Mouse (Mus musculus): Measurements from ENCODE around the gene Cd68. TPM values are rescaled to one million over a fixed set of nuclear protein-coding genes. Genes with fewer than 3 reads are reported as not detected.
A peak's percentile ranks its signal among the peaks of the same experiment; 100 is the strongest.

Gene Cd68
- polyA plus RNA-seq, 1 experiment from 2014 or later: 7.3 TPM

GRCm38 (mm10) chr11:69692863-69693262 is 26.9 kb upstream of the Cd68 start:
- ATAC-seq: no peak

GRCm38 (mm10) chr11:69692196-69692811 is 26.4 kb upstream of the Cd68 start:
- Histone ChIP-seq H3K27me3 (0 out of 2 replicates have a peak, but pooled peaks cover 9% of the 10 kb centered on the region), H3K9me3 (no peaks in the 10 kb centered on the region), H3K36me3 (no peaks in the 10 kb centered on the region), H3K4me2 (replicated peaks) (no peak overlapping the region), H3K4me1 (replicated peaks) (peaks cover 18% of the 10 kb centered on the region), H3K4me3 (replicated peaks) (no peak overlapping the region), H3K9ac (replicated peaks) (no peak overlapping the region), H3K27ac (no peak overlapping the region)
- 85% methylated on average over 9 of the region's 9 CpGs for WGBS
- no peak for ATAC-seq

More at GRCm38 (mm10) chr11:69692863-69693262, 26.9 kb upstream of the Cd68 start:
- Histone ChIP-seq H3K27me3 (0 out of 2 replicates have a peak, but pooled peaks cover 8% of the 10 kb centered on the region), H3K27ac (no peak overlapping the region), H3K4me3 (replicated peaks) (no peak overlapping the region), H3K4me1 (replicated peaks) (peaks cover 18% of the 10 kb centered on the region), H3K9ac (replicated peaks) (no peak overlapping the region), H3K4me2 (replicated peaks) (no peak overlapping the region), H3K36me3 (no peaks in the 10 kb centered on the region), H3K9me3 (no peaks in the 10 kb centered on the region)
- WGBS: 78% methylated on average over 6 of the region's 6 CpGs

GRCm38 (mm10) chr11:69689891-69690290 is 23.9 kb upstream of the Cd68 start:
- no peak overlapping the region for H3K4me2 ChIP-seq (replicated peaks)
- H3K27me3 ChIP-seq: peaks cover 13% of the 10 kb centered on the region; the same call in 1 of the 2 replicates
- no peak overlapping the region; the same call in 1 of the 2 replicates for H3K9ac ChIP-seq (replicated peaks)
- no peak overlapping the region for H3K27ac ChIP-seq
- H3K9me3 ChIP-seq: no peaks in the 10 kb centered on the region
- ATAC-seq: no peak
- no peaks in the 10 kb centered on the region for H3K36me3 ChIP-seq
- peaks cover 11% of the 10 kb centered on the region; the same call in 1 of the 2 replicates for H3K4me1 ChIP-seq (replicated peaks)
- H3K4me3 ChIP-seq (replicated peaks): no peak overlapping the region
- WGBS: 92% methylated on average over 1 of the region's 1 CpGs

- ATAC-seq: no peak
Measured at GRCm38 (mm10) chr11:69687061-69687460, 21.1 kb upstream of the Cd68 start.

GRCm38 (mm10) chr11:69686377-69686776 is 20.4 kb upstream of the Cd68 start:
- peak overlapping the region; percentile 28; the same call in 1 of the 2 replicates for H3K9ac ChIP-seq (replicated peaks)
- H3K4me1 ChIP-seq (replicated peaks): peaks cover 18% of the 10 kb centered on the region
- H3K4me3 ChIP-seq (replicated peaks): no peak overlapping the region
- H3K9me3 ChIP-seq: no peaks in the 10 kb centered on the region
- no peak for ATAC-seq
- no peak overlapping the region for H3K27ac ChIP-seq
- peaks cover 13% of the 10 kb centered on the region; the same call in 1 of the 2 replicates for H3K27me3 ChIP-seq
- H3K36me3 ChIP-seq: no peaks in the 10 kb centered on the region
- no peak overlapping the region for H3K4me2 ChIP-seq (replicated peaks)
- 14% methylated on average over 4 of the region's 4 CpGs for WGBS

More at GRCm38 (mm10) chr11:69687061-69687460, 21.1 kb upstream of the Cd68 start:
- Histone ChIP-seq H3K4me2 (replicated peaks) (no peak overlapping the region), H3K27me3 (peaks cover 13% of the 10 kb centered on the region; the same call in 1 of the 2 replicates), H3K4me1 (replicated peaks) (peaks cover 18% of the 10 kb centered on the region), H3K9ac (replicated peaks) (peak overlapping the region; percentile 44; the same call in 1 of the 2 replicates), H3K9me3 (no peaks in the 10 kb centered on the region), H3K36me3 (no peaks in the 10 kb centered on the region), H3K27ac (no peak overlapping the region), H3K4me3 (replicated peaks) (no peak overlapping the region)
- WGBS: 56% methylated on average over 5 of the region's 5 CpGs

GRCm38 (mm10) chr11:69685526-69686148 is 19.7 kb upstream of the Cd68 start, which contains the start of gene Tnfsf13:
TSS of gene Tnfsf13 (minus strand) at chr11:69685784.
- no peak for ATAC-seq
- H3K27me3 ChIP-seq: peaks cover 13% of the 10 kb centered on the region; the same call in 1 of the 2 replicates
- no peak within 1 kb of the TSS for H3K27ac ChIP-seq
- peak within 1 kb of the TSS; percentile 28; the same call in 1 of the 2 replicates for H3K9ac ChIP-seq (replicated peaks)
- 55% methylated on average over 10 of the region's 10 CpGs for WGBS
- H3K4me2 ChIP-seq (replicated peaks): no peak within 1 kb of the TSS
- no peaks in the 10 kb centered on the region for H3K36me3 ChIP-seq
- H3K9me3 ChIP-seq: no peaks in the 10 kb centered on the region
- H3K4me1 ChIP-seq (replicated peaks): peaks cover 24% of the 10 kb centered on the region
- no peak within 1 kb of the TSS for H3K4me3 ChIP-seq (replicated peaks)

- H3K9me3 ChIP-seq: no peaks in the 10 kb centered on the region
- ATAC-seq: no peak
- H3K27me3 ChIP-seq: peaks cover 13% of the 10 kb centered on the region; the same call in 1 of the 2 replicates
- peaks cover 31% of the 10 kb centered on the region for H3K4me1 ChIP-seq (replicated peaks)
- no peak overlapping the region for H3K4me3 ChIP-seq (replicated peaks)
- H3K4me2 ChIP-seq (replicated peaks): no peak overlapping the region
- WGBS: 80% methylated on average over 6 of the region's 6 CpGs
- H3K9ac ChIP-seq (replicated peaks): no peak overlapping the region; the same call in 1 of the 2 replicates
- H3K36me3 ChIP-seq: peaks cover 5% of the 10 kb centered on the region
- H3K27ac ChIP-seq: no peak overlapping the region
Measured at GRCm38 (mm10) chr11:69684936-69685335, 19.0 kb upstream of the Cd68 start.

- peaks cover 13% of the 10 kb centered on the region; the same call in 1 of the 2 replicates for H3K27me3 ChIP-seq
Measured at GRCm38 (mm10) chr11:69684128-69684745, 18.3 kb upstream of the Cd68 start.

GRCm38 (mm10) chr11:69683576-69683975 is 17.6 kb upstream of the Cd68 start:
- Histone ChIP-seq H3K4me2 (replicated peaks) (no peak overlapping the region; the same call in 1 of the 2 replicates), H3K9me3 (no peaks in the 10 kb centered on the region), H3K4me1 (replicated peaks) (peaks cover 44% of the 10 kb centered on the region), H3K9ac (replicated peaks) (peak overlapping the region; percentile 64), H3K27me3 (peaks cover 13% of the 10 kb centered on the region; the same call in 1 of the 2 replicates), H3K27ac (peak overlapping the region; percentile 92; the same call in 1 of the 2 replicates), H3K36me3 (peaks cover 11% of the 10 kb centered on the region), H3K4me3 (replicated peaks) (no peak overlapping the region)
- ATAC-seq: no peak
- WGBS: 85% methylated on average over 7 of the region's 7 CpGs

More at GRCm38 (mm10) chr11:69684128-69684745, 18.3 kb upstream of the Cd68 start:
- no peak overlapping the region for H3K9ac ChIP-seq (replicated peaks)
- peaks cover 38% of the 10 kb centered on the region for H3K4me1 ChIP-seq (replicated peaks)
- no peaks in the 10 kb centered on the region for H3K9me3 ChIP-seq
- 79% methylated on average over 12 of the region's 12 CpGs for WGBS
- H3K36me3 ChIP-seq: peaks cover 9% of the 10 kb centered on the region
- no peak overlapping the region for H3K27ac ChIP-seq
- H3K4me3 ChIP-seq (replicated peaks): no peak overlapping the region
- H3K4me2 ChIP-seq (replicated peaks): no peak overlapping the region
- no peak for ATAC-seq

GRCm38 (mm10) chr11:69682840-69683533 is 17.0 kb upstream of the Cd68 start:
- Histone ChIP-seq H3K4me3 (replicated peaks) (peak overlapping the region; percentile 15), H3K9ac (replicated peaks) (peak overlapping the region; percentile 64), H3K36me3 (peaks cover 17% of the 10 kb centered on the region), H3K9me3 (no peaks in the 10 kb centered on the region), H3K27ac (peak overlapping the region; percentile 92), H3K4me1 (replicated peaks) (peaks cover 46% of the 10 kb centered on the region), H3K4me2 (replicated peaks) (peak overlapping the region; percentile 98), H3K27me3 (peaks cover 13% of the 10 kb centered on the region; the same call in 1 of the 2 replicates)
- ATAC-seq: peak; percentile 46
- 23% methylated on average over 12 of the region's 12 CpGs for WGBS

GRCm38 (mm10) chr11:69682209-69682839 is 16.4 kb upstream of the Cd68 start:
- H3K27me3 ChIP-seq: peaks cover 13% of the 10 kb centered on the region; the same call in 1 of the 2 replicates
- ATAC-seq: peak; percentile 31
- H3K4me2 ChIP-seq (replicated peaks): peak overlapping the region; percentile 98
- 26% methylated on average over 24 of the region's 24 CpGs for WGBS
- peak overlapping the region; percentile 78 for H3K4me3 ChIP-seq (replicated peaks)
- H3K4me1 ChIP-seq (replicated peaks): peaks cover 46% of the 10 kb centered on the region
- H3K27ac ChIP-seq: peak overlapping the region; percentile 92
- H3K9ac ChIP-seq (replicated peaks): peak overlapping the region; percentile 86
- peaks cover 24% of the 10 kb centered on the region for H3K36me3 ChIP-seq
- no peaks in the 10 kb centered on the region for H3K9me3 ChIP-seq

Data from midbrain, embryonic 13.5 days (tissue).